Mouse (Mus musculus) liver, adult 2 months (tissue): ENCODE data around the gene Fgf13.

ENCODE experiments used
- CTCF ChIP-seq: fragments of 200-500 bp; IDR thresholded peaks from 2 replicates; pipeline ENCODE4 v1.5.1; 2011; ENCODE audit warnings: low read depth, low read length, control low read depth
- POLR2A ChIP-seq: fragments of 200-500 bp; IDR thresholded peaks from 2 replicates; pipeline ENCODE4 v1.6.1; 2011; ENCODE audit warnings: low read length, control low read depth; ENCODE audit not compliant: insufficient read depth; ENCODE audit errors: extremely low read depth

- no peak for TF ChIP-seq POLR2A
- no peak for TF ChIP-seq CTCF
Measured at GRCm38 (mm10) chrX:59566826-59567694, 811 bp downstream of the Fgf13 start.
